Mouse (Mus musculus) heart, adult 2 months (tissue): ENCODE results near the gene Rbbp5.

Experiments
- CTCF ChIP-seq: fragments of 200-600 bp; IDR thresholded peaks from 2 replicates; pipeline ENCODE4 v1.8.1; 2022; ENCODE audit warnings: antibody characterized with exemption, mild to moderate bottlenecking, moderate library complexity
- POLR2A ChIP-seq: fragments of 200-500 bp; IDR thresholded peaks from 2 replicates; pipeline ENCODE4 v1.6.1; 2011; ENCODE audit warnings: mild to moderate bottlenecking, low read depth, low read length, control low read depth; ENCODE audit not compliant: insufficient read depth

DNA sequence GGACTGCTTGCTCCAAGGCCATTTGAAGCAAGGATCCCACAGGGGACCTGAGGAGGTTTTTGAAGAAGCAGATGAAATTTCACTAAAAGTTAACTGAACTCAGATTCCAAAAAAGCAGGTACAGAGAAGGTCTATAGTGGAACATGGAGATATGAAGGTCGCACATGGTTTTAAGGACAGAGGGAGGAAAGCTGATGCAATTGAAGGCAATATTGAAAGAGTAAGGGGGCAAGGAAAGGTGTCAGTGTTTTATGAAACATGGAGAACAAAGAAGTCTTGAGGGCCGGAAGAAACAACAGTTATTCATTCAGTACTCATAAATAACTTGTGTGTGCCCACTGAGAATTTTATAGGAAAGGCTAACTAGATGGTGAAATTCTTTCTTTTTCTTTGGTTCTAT is 4.5 kb downstream of the Rbbp5 start:
- TF ChIP-seq CTCF: no peak
- no peak for TF ChIP-seq POLR2A
